ENCODE assay signal across 7 mouse cellular contexts in genomic region chr8:84832759-84833742, GRCm38 (mm10). TPM values are rescaled to one million over a fixed set of nuclear protein-coding genes. Genes with fewer than 3 reads are reported as not detected.
DNase-seq lines count a peak whose midpoint lies in the region; ATAC-seq and TF ChIP-seq lines count a peak whose summit lies in the region.

No protein-coding gene starts in this region.

- H3K27me3 ChIP-seq in neural tube, embryonic 11.5 days (ENCODE audit: control insufficient read depth, insufficient read depth, low read length): no peaks in the 10 kb centered on the region
- H3K27me3 ChIP-seq in forebrain, embryonic 10.5 days (ENCODE audit: poor library complexity, severe bottlenecking): no peaks in the 10 kb centered on the region
- H3K27me3 ChIP-seq in limb, embryonic 15.5 days: no peaks in the 10 kb centered on the region
- no peaks in the 10 kb centered on the region for H3K27me3 ChIP-seq in stomach, postnatal 0 days (ENCODE audit: control insufficient read depth, insufficient read depth, low read length)

- ATAC-seq in neural tube, embryonic 11.5 days (ENCODE audit: insufficient read depth, low FRiP score, low TSS enrichment): no peak
- no peak for ATAC-seq in limb, embryonic 15.5 days (ENCODE audit: insufficient number of reproducible peaks, low FRiP score, low TSS enrichment, low read depth)
- no peak for ATAC-seq in stomach, postnatal 0 days (ENCODE audit: low FRiP score, low TSS enrichment)

- peak overlapping the region; percentile 63 for H3K4me2 ChIP-seq in neural tube, embryonic 11.5 days (ENCODE audit: low read depth)
- H3K4me2 ChIP-seq in limb, embryonic 15.5 days: peak overlapping the region; percentile 56
- peak overlapping the region; percentile 81 for H3K4me2 ChIP-seq in stomach, postnatal 0 days (replicated peaks; ENCODE audit: low read depth)

- DNase-seq in neural tube, embryonic 11.5 days (ENCODE audit: low spot score): no peak
- DNase-seq in neural tube, embryonic 10.5 days (ENCODE audit: extremely low spot score, low spot score): no peak
- DNase-seq in forebrain, embryonic 10.5 days (ENCODE audit: extremely low spot score, low spot score): no peak
- DNase-seq in stomach, postnatal 0 days (ENCODE audit: low spot score): peak; percentile 13
- DNase-seq in testis, postnatal 14 days (ENCODE audit: low spot score): no peak
- DNase-seq in cerebellum, adult 11 months: no peak

- peak overlapping the region; percentile 93 for H3K27ac ChIP-seq in neural tube, embryonic 11.5 days (ENCODE audit: low read depth, low read length)
- peak overlapping the region; percentile 100 for H3K27ac ChIP-seq in forebrain, embryonic 10.5 days
- peak overlapping the region; percentile 96 for H3K27ac ChIP-seq in limb, embryonic 15.5 days
- H3K27ac ChIP-seq in stomach, postnatal 0 days (replicated peaks): no peak overlapping the region; the same call in 1 of the 2 replicates

- H3K4me3 ChIP-seq in neural tube, embryonic 11.5 days (ENCODE audit: low read depth, low read length): peak overlapping the region; percentile 95
- H3K4me3 ChIP-seq in forebrain, embryonic 10.5 days: peak overlapping the region; percentile 93
- peak overlapping the region; percentile 96 for H3K4me3 ChIP-seq in limb, embryonic 15.5 days
- peak overlapping the region; percentile 99 for H3K4me3 ChIP-seq in stomach, postnatal 0 days (ENCODE audit: low read depth, low read length)

- H3K4me1 ChIP-seq in neural tube, embryonic 11.5 days (ENCODE audit: control insufficient read depth, insufficient read depth, low read length): peaks cover 10% of the 10 kb centered on the region
- peaks cover 43% of the 10 kb centered on the region for H3K4me1 ChIP-seq in forebrain, embryonic 10.5 days
- peaks cover 52% of the 10 kb centered on the region for H3K4me1 ChIP-seq in limb, embryonic 15.5 days
- no peaks in the 10 kb centered on the region for H3K4me1 ChIP-seq in stomach, postnatal 0 days (replicated peaks; ENCODE audit: control insufficient read depth, insufficient read depth)

- peaks cover 9% of the 10 kb centered on the region for H3K36me3 ChIP-seq in neural tube, embryonic 11.5 days (ENCODE audit: control insufficient read depth, insufficient read depth, low read length)
- peaks cover 48% of the 10 kb centered on the region for H3K36me3 ChIP-seq in forebrain, embryonic 10.5 days (replicated peaks)
- peaks cover 44% of the 10 kb centered on the region for H3K36me3 ChIP-seq in limb, embryonic 15.5 days
- peaks cover 22% of the 10 kb centered on the region for H3K36me3 ChIP-seq in stomach, postnatal 0 days (ENCODE audit: control insufficient read depth, insufficient read depth, low read length)

- H3K9me3 ChIP-seq in neural tube, embryonic 11.5 days (ENCODE audit: control insufficient read depth, low read length): no peaks in the 10 kb centered on the region
- H3K9me3 ChIP-seq in forebrain, embryonic 10.5 days: no peaks in the 10 kb centered on the region
- no peaks in the 10 kb centered on the region for H3K9me3 ChIP-seq in limb, embryonic 15.5 days
- no peaks in the 10 kb centered on the region for H3K9me3 ChIP-seq in stomach, postnatal 0 days (ENCODE audit: control insufficient read depth, low read length)

- H3K9ac ChIP-seq in neural tube, embryonic 11.5 days (ENCODE audit: low read length): peak overlapping the region; percentile 99
- peak overlapping the region; percentile 97 for H3K9ac ChIP-seq in limb, embryonic 15.5 days
- peak overlapping the region; percentile 96 for H3K9ac ChIP-seq in stomach, postnatal 0 days (ENCODE audit: low read length)

- WGBS in neural tube, embryonic 11.5 days: 70% methylated on average over 10 of the region's 10 CpGs
- WGBS in forebrain, embryonic 10.5 days: 74% methylated on average over 10 of the region's 10 CpGs
- WGBS in limb, embryonic 15.5 days: 59% methylated on average over 10 of the region's 10 CpGs
- 46% methylated on average over 10 of the region's 10 CpGs for WGBS in stomach, postnatal 0 days

- TF ChIP-seq CTCF in stomach, postnatal 0 days (IDR thresholded peaks at IDR 0.05; ENCODE audit: low read depth): peak; percentile 51

- no peak for TF ChIP-seq EP300 in stomach, postnatal 0 days (optimal IDR thresholded peaks at IDR 0.05)

RNA-seq across cellular contexts. Expression of gene Gadd45gip1, which starts 1.7 kb away (rescaled TPM):
- polyA plus RNA-seq in neural tube, embryonic 11.5 days (2014; fragmentation: Nextera tagmentation; extraction: Ambion mirVana): 38.6 and 38.7 TPM in 2 replicates
- 49.1 and 49.6 TPM in 2 replicates for polyA plus RNA-seq in forebrain, embryonic 10.5 days (2016; fragmentation: Nextera tagmentation; extraction: Ambion mirVana)
- polyA plus RNA-seq in limb, embryonic 15.5 days (2015; fragmentation: Nextera tagmentation; extraction: Ambion mirVana): 44.7 and 45.6 TPM in 2 replicates
- 38.5 and 39.3 TPM in 2 replicates for polyA plus RNA-seq in stomach, postnatal 0 days (2015; fragmentation: Nextera tagmentation; extraction: Ambion mirVana)

RNA-seq across cellular contexts. Expression of gene Rad23a, which starts 7.4 kb away (rescaled TPM):
- polyA plus RNA-seq in neural tube, embryonic 11.5 days (2014; fragmentation: Nextera tagmentation; extraction: Ambion mirVana): 101 TPM in 2 replicates
- 130 and 137 TPM in 2 replicates for polyA plus RNA-seq in forebrain, embryonic 10.5 days (2016; fragmentation: Nextera tagmentation; extraction: Ambion mirVana)
- polyA plus RNA-seq in limb, embryonic 15.5 days (2015; fragmentation: Nextera tagmentation; extraction: Ambion mirVana): 102 and 122 TPM in 2 replicates
- polyA plus RNA-seq in stomach, postnatal 0 days (2015; fragmentation: Nextera tagmentation; extraction: Ambion mirVana): 69.8 and 70.6 TPM in 2 replicates

RNA-seq across cellular contexts. Expression of gene Dand5, which starts 10.4 kb away (rescaled TPM):
- 4.7 and 7.3 TPM in 2 replicates for polyA plus RNA-seq in neural tube, embryonic 11.5 days (2014; fragmentation: Nextera tagmentation; extraction: Ambion mirVana)
- polyA plus RNA-seq in forebrain, embryonic 10.5 days (2016; fragmentation: Nextera tagmentation; extraction: Ambion mirVana): 2.9 and 3.5 TPM in 2 replicates
- polyA plus RNA-seq in limb, embryonic 15.5 days (2015; fragmentation: Nextera tagmentation; extraction: Ambion mirVana): 7.5 and 8.0 TPM in 2 replicates
- polyA plus RNA-seq in stomach, postnatal 0 days (2015; fragmentation: Nextera tagmentation; extraction: Ambion mirVana): 3.3 TPM in 2 replicates

RNA-seq across cellular contexts. Expression of gene Calr, which starts 13.7 kb away (rescaled TPM):
- 870 and 925 TPM in 2 replicates for polyA plus RNA-seq in neural tube, embryonic 11.5 days (2014; fragmentation: Nextera tagmentation; extraction: Ambion mirVana)
- polyA plus RNA-seq in forebrain, embryonic 10.5 days (2016; fragmentation: Nextera tagmentation; extraction: Ambion mirVana): 735 and 764 TPM in 2 replicates
- polyA plus RNA-seq in limb, embryonic 15.5 days (2015; fragmentation: Nextera tagmentation; extraction: Ambion mirVana): 1,060 and 1,089 TPM in 2 replicates
- 522 and 537 TPM in 2 replicates for polyA plus RNA-seq in stomach, postnatal 0 days (2015; fragmentation: Nextera tagmentation; extraction: Ambion mirVana)

RNA-seq across cellular contexts. Expression of gene Farsa, which starts 23.7 kb away (rescaled TPM):
- polyA plus RNA-seq in neural tube, embryonic 11.5 days (2014; fragmentation: Nextera tagmentation; extraction: Ambion mirVana): 95.7 and 104 TPM in 2 replicates
- 143 and 144 TPM in 2 replicates for polyA plus RNA-seq in forebrain, embryonic 10.5 days (2016; fragmentation: Nextera tagmentation; extraction: Ambion mirVana)
- 94.4 and 98.2 TPM in 2 replicates for polyA plus RNA-seq in limb, embryonic 15.5 days (2015; fragmentation: Nextera tagmentation; extraction: Ambion mirVana)
- polyA plus RNA-seq in stomach, postnatal 0 days (2015; fragmentation: Nextera tagmentation; extraction: Ambion mirVana): 43.3 and 44.3 TPM in 2 replicates
